Mouse (Mus musculus) T-cell, adult 2 months (primary cell): ENCODE measurements around the gene Synpo2l.
"Not testable (repeated sequence)": the region's sequence is repeated elsewhere in the genome, so short reads cannot be mapped to it uniquely, and the experiment has no call there.

Experiments used
- DNase-seq: peaks from one replicate; pipeline ENCODE4 v3.0.0; 2022; ENCODE audit warnings: low spot score

The Synpo2l gene

GRCm38 (mm10) chr14:20640644-20641437 is 27.3 kb downstream of the Synpo2l start, which contains the start of gene Usp54:
Gene Usp54, minus strand, starts transcription at chr14:20641063.
- peak; percentile 98 for DNase-seq

GRCm38 (mm10) chr14:20639918-20640619 is 28.1 kb downstream of the Synpo2l start:
- peak; percentile 66 for DNase-seq

GRCm38 (mm10) chr14:20638702-20639101 is 29.5 kb downstream of the Synpo2l start:
- no peak for DNase-seq

DNA sequence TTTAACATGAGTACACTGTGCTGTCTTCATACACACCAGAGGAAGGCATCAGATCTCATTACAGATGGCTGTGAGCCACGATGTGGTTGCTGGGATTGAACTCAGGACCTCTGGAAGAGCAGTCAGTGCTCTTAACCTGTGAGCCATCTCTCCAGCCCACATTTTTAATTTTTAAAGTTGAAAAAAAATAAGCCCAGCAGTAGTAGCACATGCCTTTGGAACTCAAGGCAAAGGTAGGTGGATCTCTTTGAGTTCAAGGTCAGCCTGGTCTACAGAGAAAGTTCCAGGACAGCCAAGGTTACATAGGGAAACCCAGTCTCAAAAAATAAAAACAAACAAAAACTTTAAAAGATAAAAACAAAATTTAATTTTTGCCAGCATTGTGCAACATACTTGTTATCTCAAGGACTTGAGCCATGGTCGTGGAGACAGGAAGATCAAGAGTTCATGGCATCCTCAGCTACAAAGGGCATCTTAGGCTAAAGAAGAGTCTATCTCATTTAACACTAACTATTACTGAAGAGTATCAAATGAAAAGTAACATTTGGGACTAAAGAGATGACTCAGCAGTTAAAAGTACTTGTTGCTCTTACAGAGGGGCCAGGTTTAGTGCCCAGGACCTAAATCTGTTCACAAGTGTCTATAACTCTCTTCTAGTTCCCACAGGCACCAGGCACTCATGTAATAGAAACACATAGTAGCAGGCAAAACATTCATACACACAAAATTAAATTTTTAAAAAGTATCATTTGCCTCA is 30.2 kb downstream of the Synpo2l start:
- DNase-seq: no peak

DNA sequence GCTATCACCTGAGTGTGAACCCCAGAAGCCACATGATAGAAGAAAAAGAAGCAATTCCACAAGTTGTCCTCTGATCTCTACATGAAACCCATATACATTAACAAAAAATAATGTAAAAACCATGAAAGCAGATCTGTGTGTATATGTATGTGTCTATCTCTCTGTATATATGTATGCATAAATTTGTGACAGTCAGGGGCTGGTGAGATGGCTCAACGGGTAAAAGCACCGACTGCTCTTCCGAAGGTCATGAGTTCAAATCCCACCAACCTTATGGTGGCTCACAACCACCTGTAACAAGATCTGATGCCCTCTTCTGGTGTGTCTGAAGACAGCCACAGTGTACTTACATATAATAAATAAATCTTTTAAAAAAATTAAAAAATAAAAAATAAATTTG is 31.2 kb downstream of the Synpo2l start:
- not testable (repeated sequence) for DNase-seq

- DNase-seq: no peak
Observed at GRCm38 (mm10) chr14:20635546-20635945, 32.6 kb downstream of the Synpo2l start.

DNA sequence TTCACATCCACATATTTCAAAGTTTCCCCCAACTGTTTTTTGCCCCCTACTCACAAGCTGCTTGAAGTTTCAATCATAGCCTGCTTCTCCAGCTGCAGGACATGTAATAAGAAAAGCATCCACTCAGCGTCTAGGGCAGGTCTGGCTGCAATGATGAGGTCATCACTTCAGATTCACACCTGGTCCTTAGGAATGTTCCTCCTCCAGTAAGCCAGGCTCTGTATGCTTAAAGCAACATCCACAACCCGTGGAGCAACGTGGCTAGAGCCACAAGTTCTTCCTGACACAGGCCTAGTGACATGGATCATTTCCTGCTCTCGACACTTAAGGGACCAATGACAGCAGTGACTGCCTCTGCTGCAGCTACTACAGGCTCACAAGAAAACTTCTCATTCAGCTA is 36.9 kb downstream of the Synpo2l start:
- DNase-seq: no peak

GRCm38 (mm10) chr14:20626971-20627370 is 41.2 kb downstream of the Synpo2l start:
- DNase-seq: no peak

- DNase-seq: no peak
Observed at GRCm38 (mm10) chr14:20626447-20626846, 41.7 kb downstream of the Synpo2l start.

- DNase-seq: no peak
Observed at GRCm38 (mm10) chr14:20622907-20623306, 45.2 kb downstream of the Synpo2l start.

GRCm38 (mm10) chr14:20622412-20622811 is 45.7 kb downstream of the Synpo2l start:
- no peak for DNase-seq

DNA sequence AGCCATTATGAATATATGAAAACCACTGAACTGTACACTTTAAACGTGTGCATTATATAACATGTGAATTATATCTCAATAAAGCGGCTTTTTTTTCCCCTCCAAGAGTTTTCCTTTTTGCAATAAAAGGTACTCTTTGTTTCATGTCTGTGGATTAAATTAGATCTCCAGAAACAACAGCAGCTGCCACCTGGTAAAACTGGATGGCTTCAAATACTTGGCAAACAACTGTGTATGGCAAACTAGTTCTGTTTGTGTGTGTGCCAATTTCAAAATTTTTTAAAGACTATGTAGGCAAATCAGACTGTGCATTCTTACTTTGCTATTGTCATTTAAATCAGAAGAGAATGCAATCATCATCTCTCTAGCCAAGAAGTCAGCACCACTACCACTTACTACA is 46.3 kb downstream of the Synpo2l start:
- DNase-seq: no peak

DNA sequence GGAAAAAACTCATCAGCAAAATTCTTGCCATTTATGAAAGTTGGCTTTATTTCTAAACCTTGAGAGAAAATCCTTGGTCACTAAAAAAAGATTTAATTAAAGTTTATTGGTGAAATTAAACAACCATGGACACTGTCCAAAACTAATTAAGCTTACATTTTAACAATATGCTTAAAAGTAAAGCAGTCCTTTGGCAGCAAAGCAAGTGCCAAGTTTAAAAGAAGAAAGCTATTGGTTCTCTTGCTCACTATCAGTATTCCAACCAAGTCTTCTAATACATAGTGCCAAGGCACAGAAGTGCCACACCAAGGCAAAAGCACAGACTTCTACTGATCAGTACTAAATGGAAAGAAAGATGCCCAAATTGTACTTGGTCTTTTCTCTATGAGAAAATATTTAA is 49.0 kb downstream of the Synpo2l start:
- DNase-seq: no peak

GRCm38 (mm10) chr14:20618211-20618610 is 49.9 kb downstream of the Synpo2l start:
- no peak for DNase-seq

- no peak for DNase-seq
Observed at GRCm38 (mm10) chr14:20616421-20616820, 51.7 kb downstream of the Synpo2l start.

DNA sequence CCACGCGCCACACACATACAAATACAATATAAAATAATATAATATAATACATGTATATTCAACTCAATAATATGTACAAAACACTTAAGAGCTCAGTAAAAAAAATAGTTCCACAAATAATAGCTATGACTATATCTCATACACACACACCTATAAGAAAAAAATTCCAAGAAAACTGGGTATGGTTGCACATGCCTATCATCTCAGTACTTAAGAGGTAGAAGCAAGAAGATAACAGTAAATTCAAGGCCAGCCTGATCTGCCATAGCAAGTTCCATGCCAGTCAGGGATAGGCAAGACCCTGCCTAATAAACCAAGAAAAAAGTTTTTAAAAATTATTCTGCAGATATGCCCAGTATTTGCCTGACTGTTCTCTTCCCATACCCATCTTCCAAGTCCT is 53.1 kb downstream of the Synpo2l start:
- no peak for DNase-seq

DNA sequence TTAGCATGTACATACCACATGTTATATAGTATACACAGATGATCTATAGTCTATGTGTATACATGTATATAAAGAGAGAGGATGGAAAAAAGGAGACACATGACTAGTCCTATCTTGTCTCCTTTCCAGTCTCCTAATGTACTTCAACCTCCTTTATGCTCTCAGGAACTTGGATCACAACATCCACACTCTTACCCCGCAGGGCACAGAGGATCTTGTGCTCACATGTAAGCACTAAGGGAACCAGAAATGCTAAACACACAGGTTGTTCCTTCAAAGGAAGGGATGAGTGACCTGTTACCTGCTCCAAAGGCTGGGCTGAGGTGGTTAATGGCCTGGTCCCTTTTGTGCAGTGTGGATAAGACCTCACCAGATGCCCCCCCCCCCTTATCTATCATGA is 55.3 kb downstream of the Synpo2l start:
- no peak for DNase-seq

- DNase-seq: no peak
Observed at GRCm38 (mm10) chr14:20610146-20610545, 58.0 kb downstream of the Synpo2l start.

DNA sequence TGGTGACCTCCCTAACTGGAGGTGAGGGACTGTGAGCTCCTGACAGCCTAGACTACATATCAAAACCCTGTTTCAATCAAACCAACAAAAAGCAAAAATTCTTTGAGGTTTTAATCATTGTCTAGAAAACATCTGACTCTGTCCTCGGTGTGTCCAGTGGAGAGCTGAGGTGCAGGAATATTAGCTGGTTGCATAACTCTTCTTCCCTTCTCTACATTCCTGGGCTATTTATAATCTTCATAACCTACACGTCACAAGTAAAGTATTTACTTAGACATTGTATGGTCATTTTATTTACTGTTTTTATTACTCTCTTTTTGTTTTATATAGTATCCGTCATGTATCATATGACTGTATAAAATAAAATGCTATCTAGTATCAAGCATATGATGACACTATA is 58.6 kb downstream of the Synpo2l start:
- no peak for DNase-seq
